Mouse (Mus musculus) hindbrain, embryonic 16.5 days (tissue): ENCODE measurements around the gene Tuba3b. TPM values are rescaled to one million over a fixed set of nuclear protein-coding genes. Genes with fewer than 3 reads are reported as not detected.

Experiments used
- ATAC-seq: fragments of 200-750 bp; cut with Nextera tagmentation; 2 replicates; pipeline ENCODE4 v1.8.0; 2017; ENCODE audit warnings: moderate TSS enrichment, moderate library complexity
- H3K27ac ChIP-seq: fragments of 300-500 bp; sonication (generic); 2 replicates; pipeline ENCODE4 v1.5.1; 2014; ENCODE audit warnings: low read depth, mild to moderate bottlenecking, control low read depth, low read length, moderate library complexity
- H3K27me3 ChIP-seq: fragments of 300-500 bp; sonication (generic); replicated peaks from 2 replicates; pipeline ENCODE4 v1.6.1; 2014; ENCODE audit warnings: low read length; ENCODE audit not compliant: control insufficient read depth, insufficient read depth
- H3K36me3 ChIP-seq: fragments of 300-500 bp; sonication (generic); 2 replicates; pipeline ENCODE4 v1.6.1; 2014; ENCODE audit warnings: mild to moderate bottlenecking, low read length, moderate library complexity, mixed read lengths; ENCODE audit not compliant: control insufficient read depth, insufficient read depth
- H3K4me1 ChIP-seq: fragments of 300-500 bp; sonication (generic); 2 replicates; pipeline ENCODE4 v1.6.1; 2014; ENCODE audit warnings: low read depth, low read length; ENCODE audit not compliant: control insufficient read depth, insufficient read depth
- H3K4me2 ChIP-seq: fragments of 300-500 bp; sonication (generic); 2 replicates; pipeline ENCODE4 v1.6.1; 2014; ENCODE audit warnings: mild to moderate bottlenecking, low read length, control low read depth, moderate library complexity
- H3K4me3 ChIP-seq: fragments of 300-500 bp; sonication (generic); 2 replicates; pipeline ENCODE4 v1.5.1; 2014; ENCODE audit warnings: mild to moderate bottlenecking, low read length, control low read depth, moderate library complexity
- H3K9ac ChIP-seq: fragments of 300-500 bp; sonication (generic); 2 replicates; pipeline ENCODE4 v1.6.1; 2014; ENCODE audit warnings: low read depth, mild to moderate bottlenecking, control low read depth, low read length, moderate library complexity
- H3K9me3 ChIP-seq: fragments of 300-500 bp; sonication (generic); 2 replicates; pipeline ENCODE4 v1.6.1; 2014; ENCODE audit warnings: mild to moderate bottlenecking, low read length, moderate library complexity; ENCODE audit not compliant: control insufficient read depth
- WGBS: fragments of 180-500 bp; shearing (Covaris S2); extraction: QIAGEN DNeasy Blood & Tissue Kit; methylation state at CpG from one replicate; pipeline ENCODE4 v1.1.7; 2014; 5-methylcytosine and 5-hydroxymethylcytosine counted together
- polyA plus RNA-seq: library from polyadenylated mRNA; unstranded; fragments of >200 nt; fragmentation: Nextera tagmentation; extraction: Ambion mirVana; gene quantifications from 2 replicates; pipeline ENCODE4 v1.2.1, GENCODE M21; 2015

Gene Tuba3b
- polyA plus RNA-seq, 1 experiment from 2014 or later, result not detected

DNA sequence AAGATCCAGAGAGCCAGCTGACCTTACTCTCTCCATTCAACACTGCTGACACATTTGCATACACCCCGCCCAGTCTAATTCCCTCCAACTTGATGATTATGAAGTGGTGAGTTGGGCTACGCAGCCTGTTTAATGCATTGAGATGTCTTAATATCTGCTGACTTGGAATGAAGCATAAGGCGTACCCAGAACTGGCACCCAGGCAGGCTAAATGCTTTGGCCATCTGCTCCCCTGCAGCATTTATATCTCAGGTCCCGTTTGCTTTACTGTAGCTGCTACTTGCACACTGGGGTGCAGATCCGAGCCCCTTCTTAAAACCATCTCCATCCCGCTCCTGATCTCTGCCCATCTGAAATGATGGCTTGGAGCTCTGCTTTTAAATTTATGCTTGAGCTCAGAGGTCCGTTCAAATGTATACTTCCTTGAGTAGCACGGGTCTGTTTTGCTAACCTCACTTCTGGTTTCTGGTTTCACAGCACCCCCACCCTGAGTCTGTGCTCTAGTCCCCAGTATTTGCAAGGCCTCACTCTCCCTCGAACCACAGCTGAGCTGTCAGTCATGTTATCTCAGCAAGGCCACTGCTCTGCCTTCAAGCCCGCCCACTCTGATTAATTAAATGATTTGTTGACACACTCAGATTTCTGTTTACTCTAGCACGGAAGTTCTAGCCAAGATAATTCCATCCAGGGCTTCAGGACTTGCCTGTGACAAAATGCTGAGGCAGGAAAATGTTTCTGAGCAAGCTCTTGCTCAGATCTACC, 16.6 kb upstream of the Tuba3b start:
- Histone ChIP-seq H3K27me3 (no peaks in the 10 kb centered on the region), H3K27ac (no peak overlapping the region; the same call in 1 of the 2 replicates), H3K4me3 (no peak overlapping the region), H3K9me3 (no peaks in the 10 kb centered on the region), H3K4me2 (no peak overlapping the region), H3K4me1 (no peaks in the 10 kb centered on the region), H3K9ac (no peak overlapping the region), H3K36me3 (no peaks in the 10 kb centered on the region)
- ATAC-seq, result no peak
- 60% methylated on average over 11 of the region's 11 CpGs for WGBS

GRCm38 (mm10) chr6:145604126-145604525, 11.4 kb upstream of the Tuba3b start:
- ATAC-seq, result no peak
- no peak overlapping the region for H3K4me2 ChIP-seq
- H3K27me3 ChIP-seq, result no peaks in the 10 kb centered on the region
- H3K36me3 ChIP-seq, result no peaks in the 10 kb centered on the region
- no peak overlapping the region for H3K4me3 ChIP-seq
- peaks cover 2% of the 10 kb centered on the region; the same call in 1 of the 2 replicates for H3K4me1 ChIP-seq
- H3K27ac ChIP-seq, result no peak overlapping the region
- no peak overlapping the region for H3K9ac ChIP-seq
- no peaks in the 10 kb centered on the region for H3K9me3 ChIP-seq
- 21% methylated on average over 2 of the region's 2 CpGs for WGBS

- Histone ChIP-seq H3K27me3 (no peaks in the 10 kb centered on the region), H3K36me3 (no peaks in the 10 kb centered on the region), H3K4me2 (no peak overlapping the region), H3K27ac (no peak overlapping the region), H3K9me3 (no peaks in the 10 kb centered on the region), H3K9ac (no peak overlapping the region), H3K4me3 (no peak overlapping the region), H3K4me1 (peaks cover 2% of the 10 kb centered on the region; the same call in 1 of the 2 replicates)
- no peak for ATAC-seq
- 74% methylated on average over 4 of the region's 4 CpGs for WGBS
Measured at GRCm38 (mm10) chr6:145604648-145605047, 10.9 kb upstream of the Tuba3b start.

DNA sequence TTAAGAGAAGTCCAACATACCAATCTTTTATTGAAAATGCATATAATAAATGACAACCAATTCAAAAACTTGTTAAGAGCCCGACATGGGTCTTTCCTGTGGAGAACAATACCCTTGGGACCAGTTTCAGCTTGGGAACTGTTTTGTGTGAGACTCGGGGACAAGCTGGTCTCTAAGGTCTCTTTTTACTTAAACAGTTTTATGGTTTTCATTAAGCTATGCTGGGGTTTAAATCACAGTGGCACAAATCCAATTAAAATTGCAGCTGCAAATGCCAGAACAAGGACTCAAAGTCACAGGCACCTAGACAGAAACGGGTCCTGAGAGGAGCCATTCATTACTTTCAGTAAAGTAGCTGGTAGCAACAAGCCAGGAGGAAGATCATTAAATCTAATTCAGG, 10.4 kb upstream of the Tuba3b start:
- 28% methylated on average over 3 of the region's 3 CpGs for WGBS
- ATAC-seq, result no peak

GRCm38 (mm10) chr6:145607746-145608145, 7.8 kb upstream of the Tuba3b start:
- no peak overlapping the region for H3K4me2 ChIP-seq
- H3K4me3 ChIP-seq, result no peak overlapping the region
- H3K9me3 ChIP-seq, result no peaks in the 10 kb centered on the region
- no peaks in the 10 kb centered on the region for H3K27me3 ChIP-seq
- peaks cover 2% of the 10 kb centered on the region; the same call in 1 of the 2 replicates for H3K4me1 ChIP-seq
- no peak overlapping the region for H3K27ac ChIP-seq
- no peak overlapping the region for H3K9ac ChIP-seq
- no peaks in the 10 kb centered on the region for H3K36me3 ChIP-seq
- ATAC-seq, result no peak
- 88% methylated on average over 4 of the region's 4 CpGs for WGBS

More for the DNA sequence above, 10.4 kb upstream of the Tuba3b start:
- no peaks in the 10 kb centered on the region for H3K27me3 ChIP-seq
- H3K4me1 ChIP-seq, result peaks cover 2% of the 10 kb centered on the region; the same call in 1 of the 2 replicates
- 0 out of 2 replicates have a peak overlapping the region, but pooled peaks have one; percentile 3 for H3K27ac ChIP-seq
- no peak overlapping the region for H3K9ac ChIP-seq
- H3K4me2 ChIP-seq, result no peak overlapping the region
- H3K9me3 ChIP-seq, result no peaks in the 10 kb centered on the region
- H3K36me3 ChIP-seq, result no peaks in the 10 kb centered on the region
- H3K4me3 ChIP-seq, result no peak overlapping the region

- Histone ChIP-seq H3K27ac (no peak overlapping the region), H3K36me3 (no peaks in the 10 kb centered on the region), H3K9me3 (no peaks in the 10 kb centered on the region), H3K9ac (no peak overlapping the region), H3K4me1 (peaks cover 2% of the 10 kb centered on the region; the same call in 1 of the 2 replicates), H3K4me3 (no peak overlapping the region), H3K4me2 (no peak overlapping the region), H3K27me3 (no peaks in the 10 kb centered on the region)
- no peak for ATAC-seq
- 92% methylated on average over 5 of the region's 5 CpGs for WGBS
Measured at GRCm38 (mm10) chr6:145608693-145609092, 6.9 kb upstream of the Tuba3b start.

DNA sequence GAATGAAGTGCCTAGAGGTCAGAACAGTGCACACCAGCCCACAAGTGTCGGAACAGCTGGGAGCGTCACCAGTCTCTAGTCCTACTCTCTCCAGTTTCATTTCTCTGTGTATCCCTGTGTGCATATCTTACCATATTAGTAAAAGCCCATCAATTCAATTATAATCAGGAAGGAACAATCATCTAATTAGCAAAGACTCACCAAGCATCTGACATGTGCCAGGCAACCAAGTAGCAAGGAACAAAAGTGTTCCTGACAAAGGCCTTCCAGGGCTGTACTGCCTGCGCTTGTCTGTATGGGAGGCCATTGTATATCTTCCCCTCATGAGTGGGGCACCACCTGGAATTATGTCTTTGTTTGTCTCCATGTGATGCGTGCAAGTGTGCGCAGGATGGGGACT, 4.7 kb upstream of the Tuba3b start:
- ATAC-seq, result no peak
- 75% methylated on average over 5 of the region's 5 CpGs for WGBS
- no peak overlapping the region for H3K4me3 ChIP-seq
- H3K9ac ChIP-seq, result no peak overlapping the region
- H3K4me1 ChIP-seq, result no peaks in the 10 kb centered on the region
- no peak overlapping the region for H3K27ac ChIP-seq
- no peaks in the 10 kb centered on the region for H3K27me3 ChIP-seq
- no peaks in the 10 kb centered on the region for H3K36me3 ChIP-seq
- H3K9me3 ChIP-seq, result no peaks in the 10 kb centered on the region
- H3K4me2 ChIP-seq, result no peak overlapping the region

DNA sequence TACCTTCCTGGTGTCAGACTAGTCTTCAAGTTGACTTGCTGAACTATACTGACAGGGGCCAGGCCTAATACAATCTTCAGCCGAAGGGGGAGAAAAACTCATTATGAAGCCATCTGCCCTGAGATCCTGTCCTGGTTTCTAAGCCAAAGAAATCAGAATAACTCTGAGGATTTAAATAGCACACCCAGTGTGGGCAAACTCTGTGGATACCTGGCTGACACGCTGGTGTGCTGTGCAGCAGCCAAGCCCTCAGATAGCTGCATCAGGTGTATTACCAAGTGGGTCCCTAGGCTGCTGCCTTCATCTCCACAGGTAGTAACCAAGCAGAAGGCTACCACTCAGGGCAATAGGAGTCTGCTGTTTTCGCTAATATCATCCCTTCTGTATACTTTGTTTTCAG, 2.9 kb upstream of the Tuba3b start:
- WGBS, result 75% methylated on average over 3 of the region's 3 CpGs
- Histone ChIP-seq H3K4me3 (no peak overlapping the region), H3K9ac (no peak overlapping the region), H3K9me3 (no peaks in the 10 kb centered on the region), H3K36me3 (no peaks in the 10 kb centered on the region), H3K4me2 (no peak overlapping the region), H3K4me1 (no peaks in the 10 kb centered on the region), H3K27ac (no peak overlapping the region), H3K27me3 (no peaks in the 10 kb centered on the region)
- no peak for ATAC-seq

DNA sequence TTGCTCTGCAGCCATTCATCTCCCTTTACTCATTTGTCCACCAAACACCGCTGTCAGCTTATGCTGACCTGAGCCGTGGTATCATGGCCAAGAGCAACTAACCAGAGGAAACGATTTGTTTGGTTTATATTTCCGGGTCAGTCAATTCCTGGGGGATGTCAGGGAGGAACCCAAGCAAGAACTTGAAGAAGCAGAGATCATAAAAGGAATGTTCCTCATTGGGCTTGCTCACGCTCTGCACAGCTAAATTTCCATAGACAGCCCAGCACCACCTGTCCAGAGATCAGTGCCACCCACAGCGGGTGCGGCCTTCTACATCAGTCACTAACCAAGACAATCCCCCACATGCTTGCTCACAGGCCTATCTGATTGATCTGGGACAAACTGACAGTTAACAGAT, 1.3 kb upstream of the Tuba3b start, which contains the start of gene Lmntd1:
TSS of gene Lmntd1 (minus strand) at position 101 of the 400 bp plus-strand sequence.
- WGBS, result 87% methylated on average over 7 of the region's 7 CpGs
- Histone ChIP-seq H3K4me1 (no peaks in the 10 kb centered on the region), H3K9ac (no peak within 1 kb of the TSS), H3K4me2 (no peak within 1 kb of the TSS), H3K27me3 (no peaks in the 10 kb centered on the region), H3K4me3 (no peak within 1 kb of the TSS), H3K27ac (no peak within 1 kb of the TSS), H3K9me3 (no peaks in the 10 kb centered on the region), H3K36me3 (no peaks in the 10 kb centered on the region)
- ATAC-seq, result no peak
